Mouse (Mus musculus) E14TG2a.4 (cell line): ENCODE measurements around the gene Fbxo21.

Experiments used
- H3K27me3 ChIP-seq: 2 replicates; pipeline ENCODE4 v1.6.1; 2014; ENCODE audit warnings: low read length, control low read depth; ENCODE audit not compliant: insufficient read depth
- H3K36me3 ChIP-seq: 2 replicates; pipeline ENCODE4 v1.6.1; 2014; ENCODE audit warnings: low read length, control low read depth; ENCODE audit not compliant: insufficient read depth
- H3K4me1 ChIP-seq: replicated peaks from 2 replicates; pipeline ENCODE4 v1.6.1; 2014; ENCODE audit warnings: low read depth, low read length, control low read depth
- H3K4me3 ChIP-seq: replicated peaks from 2 replicates; pipeline ENCODE4 v1.5.1; 2014; ENCODE audit warnings: mild to moderate bottlenecking, low read length
- H3K9me3 ChIP-seq: 2 replicates; pipeline ENCODE4 v1.6.1; 2014; ENCODE audit warnings: low read length, control low read depth
- CTCF ChIP-seq: conservative IDR thresholded peaks from 2 replicates; pipeline ENCODE4 v1.5.1; 2014; ENCODE audit warnings: low read length
- NANOG ChIP-seq: IDR thresholded peaks from 2 replicates; pipeline ENCODE4 v1.6.1; 2014; ENCODE audit warnings: borderline replicate concordance, low read length, mixed read lengths
- POU5F1 ChIP-seq: IDR thresholded peaks from 2 replicates; pipeline ENCODE4 v1.6.1; 2014; ENCODE audit warnings: low read length, borderline replicate concordance

Fbxo21 gene

DNA sequence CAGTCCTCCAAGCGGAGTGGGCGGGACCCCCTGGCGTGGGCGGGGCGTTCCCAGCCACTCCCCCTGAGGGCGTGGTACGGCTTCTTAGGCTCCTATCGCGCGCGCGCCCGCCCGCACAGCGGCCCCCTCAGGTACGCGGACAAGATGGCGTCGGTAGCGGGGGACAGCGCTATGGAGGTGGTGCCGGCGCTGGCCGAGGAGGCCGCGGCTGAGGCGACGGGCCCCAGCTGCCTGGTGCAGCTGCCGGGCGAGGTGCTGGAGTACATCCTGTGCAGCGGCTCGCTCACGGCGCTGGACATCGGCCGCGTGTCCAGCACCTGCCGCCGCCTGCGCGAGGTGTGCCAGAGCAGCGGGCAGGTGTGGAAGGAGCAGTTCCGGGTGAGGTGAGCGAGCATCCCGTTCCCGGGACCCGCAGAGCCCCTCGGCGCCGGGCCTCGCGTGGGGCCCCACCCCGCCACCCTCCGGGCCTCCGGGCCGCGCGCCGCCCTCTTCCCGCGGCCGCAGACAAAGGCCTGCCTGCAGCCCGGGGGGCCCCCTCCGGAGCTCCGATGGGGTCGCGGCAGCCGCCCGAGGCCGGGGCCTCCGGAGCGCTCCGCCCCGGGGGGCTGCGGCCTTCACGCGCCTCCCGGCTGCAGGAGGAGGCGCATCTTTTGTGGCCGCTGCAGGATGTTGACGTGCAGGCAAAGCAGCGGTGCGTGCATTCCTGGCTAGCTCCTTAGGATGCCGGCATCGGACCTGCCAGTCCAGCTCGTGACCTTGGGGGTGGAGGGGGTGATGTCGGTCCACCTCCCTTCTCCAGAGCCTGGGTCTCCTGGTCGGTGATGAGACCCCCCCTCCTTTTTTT is at the start of gene Fbxo21:
Gene Fbxo21, plus strand, starts transcription at position 74 of the 844 bp plus-strand sequence.
- Histone ChIP-seq H3K9me3 (no peaks in the 10 kb centered on the region), H3K4me3 (peak within 1 kb of the TSS; percentile 97), H3K4me1 (peaks cover 27% of the 10 kb centered on the region), H3K27me3 (peaks cover 2% of the 10 kb centered on the region), H3K36me3 (peaks cover 34% of the 10 kb centered on the region)
- TF ChIP-seq POU5F1 (no peak), NANOG (no peak), CTCF (no peak)

DNA sequence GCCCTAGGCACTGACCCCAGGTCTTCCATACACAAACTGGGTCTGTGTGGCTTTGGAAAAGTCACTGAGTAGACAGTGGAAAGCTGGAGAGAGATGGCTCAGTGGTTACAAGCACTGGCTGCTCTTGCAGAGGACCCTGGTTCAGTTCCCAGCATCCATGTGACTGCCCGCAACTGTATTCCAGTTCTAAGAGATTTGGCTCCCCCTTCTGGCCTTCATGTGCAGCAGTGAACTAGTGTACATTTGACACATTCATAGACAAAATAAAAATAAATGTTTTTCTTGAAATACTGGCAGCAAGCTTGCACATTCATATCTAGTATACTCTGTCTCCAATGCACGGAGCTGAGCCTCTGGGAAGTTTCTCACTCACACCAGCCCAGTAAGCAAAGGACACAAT is 48.0 kb upstream of the Fbxo21 start:
- no peaks in the 10 kb centered on the region for H3K9me3 ChIP-seq
- H3K4me3 ChIP-seq = no peak overlapping the region
- H3K36me3 ChIP-seq = no peaks in the 10 kb centered on the region
- H3K4me1 ChIP-seq = no peaks in the 10 kb centered on the region
- peak; percentile 32 for TF ChIP-seq CTCF
- TF ChIP-seq POU5F1 = no peak
- TF ChIP-seq NANOG = no peak
- H3K27me3 ChIP-seq = peaks cover 8% of the 10 kb centered on the region

DNA sequence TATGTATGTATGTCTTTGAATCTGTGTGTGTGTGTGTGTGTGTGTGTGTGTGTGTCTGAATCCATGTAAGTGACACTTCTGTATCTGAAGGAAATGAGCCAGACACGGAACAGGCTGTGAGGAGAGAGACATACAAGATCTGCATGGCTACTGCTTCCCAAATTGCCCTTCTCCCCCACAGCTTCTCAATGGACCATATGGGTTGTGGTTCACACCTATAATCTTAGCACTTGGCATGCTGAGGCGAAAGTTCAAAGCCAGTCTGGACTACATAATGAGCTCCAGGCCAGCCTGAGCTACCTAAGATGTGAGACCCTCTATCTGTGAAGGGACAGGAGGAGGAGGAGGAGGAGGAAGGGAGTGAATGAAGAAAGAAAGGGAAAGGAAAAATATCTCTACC is 44.3 kb upstream of the Fbxo21 start:
- Histone ChIP-seq H3K4me3 (no peak overlapping the region), H3K36me3 (no peaks in the 10 kb centered on the region), H3K4me1 (no peaks in the 10 kb centered on the region), H3K27me3 (peaks cover 30% of the 10 kb centered on the region), H3K9me3 (no peaks in the 10 kb centered on the region)
- no peak for TF ChIP-seq CTCF
- no peak for TF ChIP-seq NANOG
- no peak for TF ChIP-seq POU5F1

DNA sequence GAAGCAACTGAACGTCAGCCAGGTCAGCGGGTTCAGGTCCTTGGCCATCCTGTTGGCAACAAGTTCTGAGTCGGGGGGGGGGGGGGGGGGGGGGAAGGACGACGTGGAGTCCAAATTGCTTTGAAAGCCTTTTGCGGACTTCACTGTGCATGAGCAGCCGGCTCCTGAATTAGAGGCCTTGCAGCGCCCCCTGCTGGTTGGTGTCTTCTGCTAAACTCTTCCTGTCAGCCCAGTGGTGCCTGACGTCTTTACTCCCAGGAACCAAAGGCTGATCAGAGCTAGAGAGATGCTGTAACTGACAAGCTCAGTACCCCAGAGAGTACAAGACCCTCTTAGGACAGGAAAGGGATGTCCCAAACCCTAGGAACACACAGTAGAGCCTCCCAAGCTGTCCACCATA is 43.7 kb upstream of the Fbxo21 start:
- H3K4me1 ChIP-seq = peaks cover 2% of the 10 kb centered on the region; the same call in 1 of the 2 replicates
- TF ChIP-seq CTCF = peak; percentile 52
- TF ChIP-seq NANOG = no peak
- no peak for TF ChIP-seq POU5F1
- H3K27me3 ChIP-seq = peaks cover 33% of the 10 kb centered on the region
- H3K9me3 ChIP-seq = no peaks in the 10 kb centered on the region
- no peak overlapping the region for H3K4me3 ChIP-seq
- no peaks in the 10 kb centered on the region for H3K36me3 ChIP-seq

DNA sequence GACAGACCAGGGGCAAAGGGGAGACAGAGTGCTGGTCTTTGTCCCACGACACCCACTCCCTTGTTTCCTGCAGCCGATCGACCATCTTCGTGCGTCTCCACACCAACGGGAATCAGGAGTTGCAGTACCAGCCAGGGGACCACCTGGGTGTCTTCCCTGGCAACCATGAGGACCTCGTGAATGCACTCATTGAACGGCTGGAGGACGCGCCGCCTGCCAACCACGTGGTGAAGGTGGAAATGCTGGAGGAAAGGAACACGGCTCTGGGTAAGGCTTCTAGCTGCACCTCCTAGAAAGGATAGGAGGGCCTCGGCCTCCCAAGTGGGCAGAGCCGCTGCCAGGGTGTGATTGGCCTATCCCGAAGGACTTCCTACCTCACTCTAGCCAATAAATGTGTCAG is 40.2 kb upstream of the Fbxo21 start:
- no peak for TF ChIP-seq CTCF
- no peak for TF ChIP-seq POU5F1
- no peak for TF ChIP-seq NANOG
- no peaks in the 10 kb centered on the region for H3K9me3 ChIP-seq
- peaks cover 29% of the 10 kb centered on the region for H3K27me3 ChIP-seq
- H3K4me1 ChIP-seq = peaks cover 11% of the 10 kb centered on the region
- H3K4me3 ChIP-seq = no peak overlapping the region
- H3K36me3 ChIP-seq = no peaks in the 10 kb centered on the region

DNA sequence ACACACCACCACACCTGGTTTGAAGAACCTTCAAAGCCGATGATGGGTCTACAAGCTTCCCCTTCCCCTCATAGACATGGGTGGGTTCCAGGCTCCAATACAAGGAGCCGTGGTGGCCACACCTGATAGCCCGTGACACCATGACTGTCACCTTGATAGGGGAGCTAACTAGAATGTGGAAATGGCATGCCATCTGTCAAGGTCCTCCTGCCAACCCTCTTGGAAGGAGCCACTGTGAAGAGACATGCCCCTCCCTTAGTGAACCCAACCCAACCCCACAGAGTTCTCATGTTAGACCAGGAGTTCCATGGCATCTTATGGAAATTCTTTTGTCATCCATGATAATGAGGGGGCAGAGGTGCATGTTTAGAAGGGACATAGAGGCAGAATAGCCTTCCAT is 39.3 kb upstream of the Fbxo21 start:
- Histone ChIP-seq H3K36me3 (no peaks in the 10 kb centered on the region), H3K4me3 (no peak overlapping the region)
- TF ChIP-seq POU5F1 = no peak
- TF ChIP-seq CTCF = no peak
- no peak for TF ChIP-seq NANOG

DNA sequence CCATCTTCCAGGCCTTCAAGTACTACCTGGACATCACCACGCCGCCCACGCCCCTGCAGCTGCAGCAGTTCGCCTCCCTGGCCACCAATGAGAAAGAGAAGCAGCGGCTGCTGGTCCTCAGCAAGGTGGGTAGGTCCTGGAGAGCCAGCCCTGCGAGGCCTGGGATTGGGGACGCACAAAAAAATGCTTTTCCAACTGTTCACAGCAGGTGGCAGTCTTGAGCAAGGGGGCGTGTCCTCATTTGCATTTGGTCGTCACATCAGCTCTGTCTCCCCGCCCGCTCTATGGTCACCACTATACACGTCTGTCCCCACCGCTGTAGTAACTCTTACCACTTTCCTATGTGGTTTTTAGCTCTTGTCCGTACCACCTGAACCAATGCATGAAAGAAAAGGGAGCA is 38.3 kb upstream of the Fbxo21 start:
- TF ChIP-seq CTCF (peak; percentile 78), POU5F1 (no peak)

More for the DNA sequence above, 39.3 kb upstream of the Fbxo21 start:
- peaks cover 11% of the 10 kb centered on the region for H3K4me1 ChIP-seq
- no peaks in the 10 kb centered on the region for H3K9me3 ChIP-seq
- peaks cover 29% of the 10 kb centered on the region for H3K27me3 ChIP-seq

DNA sequence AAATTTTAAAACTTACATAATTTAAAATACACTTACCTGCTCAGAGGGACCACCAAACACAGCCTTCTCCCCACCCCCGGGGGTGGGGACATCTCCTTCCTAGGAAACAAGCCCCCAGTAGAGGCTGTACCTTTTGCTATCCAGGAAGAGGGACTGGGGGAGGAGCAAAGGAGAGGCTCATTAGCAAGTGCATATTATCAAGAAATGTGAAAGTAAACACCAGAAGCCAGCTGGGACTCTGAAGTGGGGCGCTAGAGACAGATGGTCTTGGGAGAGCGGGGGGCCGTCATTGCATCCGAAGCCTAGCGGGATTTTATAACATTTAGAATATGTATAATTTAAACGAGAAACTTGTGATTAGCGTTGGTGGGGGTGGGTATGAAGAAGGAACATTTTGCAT is 37.1 kb upstream of the Fbxo21 start:
- no peaks in the 10 kb centered on the region for H3K9me3 ChIP-seq
- H3K36me3 ChIP-seq = no peaks in the 10 kb centered on the region
- peaks cover 11% of the 10 kb centered on the region for H3K4me1 ChIP-seq
- no peak for TF ChIP-seq POU5F1
- no peak for TF ChIP-seq CTCF
- no peak for TF ChIP-seq NANOG
- H3K4me3 ChIP-seq = no peak overlapping the region
- H3K27me3 ChIP-seq = peaks cover 25% of the 10 kb centered on the region

More for the DNA sequence above, 38.3 kb upstream of the Fbxo21 start:
- peak overlapping the region; percentile 58 for H3K4me3 ChIP-seq
- H3K36me3 ChIP-seq = no peaks in the 10 kb centered on the region
- H3K9me3 ChIP-seq = no peaks in the 10 kb centered on the region
- peaks cover 11% of the 10 kb centered on the region for H3K4me1 ChIP-seq
- peaks cover 25% of the 10 kb centered on the region for H3K27me3 ChIP-seq
